Mouse (Mus musculus): ENCODE measurements around the gene Fus. TPM values are rescaled to one million over a fixed set of nuclear protein-coding genes. Genes with fewer than 3 reads are reported as not detected.
"Not testable (repeated sequence)": the region's sequence is repeated elsewhere in the genome, so short reads cannot be mapped to it uniquely, and the experiment has no call there.

The Fus gene
- polyA plus RNA-seq, 1 experiment, result 633 TPM

DNA sequence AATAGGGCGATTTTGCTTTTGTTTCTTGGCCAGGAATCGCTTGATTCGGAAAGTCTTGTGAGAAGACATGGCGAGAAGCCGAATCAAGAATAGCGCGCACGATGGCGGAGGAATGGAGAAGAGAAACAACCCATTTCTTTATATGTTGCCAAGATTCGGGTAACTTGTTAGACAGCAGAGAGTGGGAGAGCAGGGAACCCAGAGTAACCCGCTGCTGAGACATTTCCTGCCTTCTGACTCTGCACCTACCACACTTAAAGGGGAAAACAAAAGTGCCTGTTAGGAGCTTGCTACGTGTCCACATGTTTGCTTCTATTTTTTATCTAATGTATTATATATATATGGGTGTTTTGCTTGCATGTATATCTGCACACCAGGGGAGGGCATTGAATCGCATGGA is 45.9 kb downstream of the Fus start:
- TF ChIP-seq POLR2A (IDR thresholded peaks at IDR 0.05; ENCODE audit: borderline replicate concordance, extremely low read depth, insufficient read depth, insufficient read length, poor library complexity, severe bottlenecking), result no peak
- no peak for TF ChIP-seq CTCF (IDR thresholded peaks at IDR 0.05; ENCODE audit: borderline replicate concordance, extremely low read depth, insufficient read depth, insufficient read length)

DNA sequence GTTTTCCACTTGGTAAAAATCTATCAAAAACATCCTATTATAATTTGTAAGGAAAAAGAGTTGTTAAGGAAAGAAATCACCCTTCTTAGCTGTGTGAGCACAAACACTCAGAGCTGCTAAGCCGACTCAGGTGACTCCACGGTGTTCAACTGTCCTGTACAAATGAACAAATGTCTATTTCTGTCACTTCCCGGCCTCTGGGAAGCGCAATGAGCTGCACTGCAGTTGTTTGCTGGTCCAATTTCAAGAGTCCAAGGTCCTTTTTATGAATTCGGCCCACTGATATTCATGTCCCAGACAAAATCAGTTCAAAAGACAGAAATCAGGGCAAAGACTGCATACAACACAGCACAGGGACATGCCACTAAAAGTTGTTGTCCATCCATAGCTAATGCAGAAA is 48.9 kb downstream of the Fus start:
- DNase-seq (ENCODE audit: low read depth), result not testable (repeated sequence)

More for the DNA sequence above, 45.9 kb downstream of the Fus start:
- no peak for DNase-seq (ENCODE audit: low read depth)

DNA sequence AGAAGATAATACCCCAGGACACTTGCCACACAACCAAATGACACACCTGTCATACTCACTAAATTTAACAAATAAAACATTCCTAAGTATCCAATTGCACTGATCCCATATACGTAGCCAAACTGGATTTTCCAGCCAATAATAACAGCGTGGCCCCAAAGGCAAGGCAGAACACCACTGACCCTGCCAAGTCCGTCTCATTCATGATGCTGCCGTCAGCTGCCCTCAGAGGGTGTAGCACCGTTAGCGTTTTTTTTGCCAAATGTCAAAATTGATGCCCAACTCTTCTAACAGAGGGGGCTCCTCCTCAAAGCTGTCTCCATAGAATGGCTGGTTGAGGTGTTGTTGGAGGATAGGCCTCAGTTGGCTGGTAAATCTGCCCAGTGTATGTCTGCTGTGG is 49.4 kb downstream of the Fus start:
- DNase-seq (ENCODE audit: low read depth), result no peak

GRCm38 (mm10) chr7:128018275-128018674 is 51.0 kb downstream of the Fus start:
- no peak for DNase-seq (ENCODE audit: low read depth)
- no peak for TF ChIP-seq CTCF (IDR thresholded peaks at IDR 0.05; ENCODE audit: borderline replicate concordance, extremely low read depth, insufficient read depth, insufficient read length)
- no peak for TF ChIP-seq POLR2A (IDR thresholded peaks at IDR 0.05; ENCODE audit: borderline replicate concordance, extremely low read depth, insufficient read depth, insufficient read length, poor library complexity, severe bottlenecking)

More for the DNA sequence above, 49.4 kb downstream of the Fus start:
- TF ChIP-seq POLR2A (IDR thresholded peaks at IDR 0.05; ENCODE audit: borderline replicate concordance, extremely low read depth, insufficient read depth, insufficient read length, poor library complexity, severe bottlenecking), result no peak

DNA sequence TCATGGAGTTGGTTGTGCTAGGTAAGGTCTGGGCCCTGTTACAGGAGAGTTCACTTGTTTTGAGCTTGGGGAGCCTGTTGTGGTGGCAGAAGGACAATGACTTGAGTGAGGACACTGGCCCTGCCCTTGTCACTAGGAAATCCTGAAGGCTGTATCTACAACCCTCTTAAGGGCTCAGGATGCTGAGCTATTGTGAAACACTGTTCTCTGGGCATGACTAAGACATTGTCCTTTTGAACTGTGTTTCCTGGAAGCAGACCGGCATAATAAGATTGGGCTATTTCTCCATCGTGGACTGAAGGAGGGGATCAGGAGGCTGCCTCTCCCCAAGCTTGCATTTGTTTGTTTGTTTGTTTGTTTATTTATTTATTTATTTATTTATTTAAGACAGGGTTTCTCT is 51.9 kb downstream of the Fus start:
- TF ChIP-seq CTCF (IDR thresholded peaks at IDR 0.05; ENCODE audit: borderline replicate concordance, extremely low read depth, insufficient read depth, insufficient read length) (no peak), POLR2A (IDR thresholded peaks at IDR 0.05; ENCODE audit: borderline replicate concordance, extremely low read depth, insufficient read depth, insufficient read length, poor library complexity, severe bottlenecking) (no peak)
- no peak for DNase-seq (ENCODE audit: low read depth)

- TF ChIP-seq POLR2A (IDR thresholded peaks at IDR 0.05; ENCODE audit: borderline replicate concordance, extremely low read depth, insufficient read depth, insufficient read length, poor library complexity, severe bottlenecking), result no peak
- peak; percentile 43; the same call in 1 of the 2 replicates for TF ChIP-seq CTCF (IDR thresholded peaks at IDR 0.05; ENCODE audit: borderline replicate concordance, extremely low read depth, insufficient read depth, insufficient read length)
- DNase-seq (ENCODE audit: low read depth), result no peak
Observed at GRCm38 (mm10) chr7:128022974-128023373, 55.7 kb downstream of the Fus start.

- TF ChIP-seq CTCF (IDR thresholded peaks at IDR 0.05; ENCODE audit: borderline replicate concordance, extremely low read depth, insufficient read depth, insufficient read length) (no peak), POLR2A (IDR thresholded peaks at IDR 0.05; ENCODE audit: borderline replicate concordance, extremely low read depth, insufficient read depth, insufficient read length, poor library complexity, severe bottlenecking) (no peak)
- DNase-seq (ENCODE audit: low read depth), result no peak
Observed at GRCm38 (mm10) chr7:128023565-128023964, 56.3 kb downstream of the Fus start.

- TF ChIP-seq CTCF (IDR thresholded peaks at IDR 0.05; ENCODE audit: borderline replicate concordance, extremely low read depth, insufficient read depth, insufficient read length), result no peak
- TF ChIP-seq POLR2A (IDR thresholded peaks at IDR 0.05; ENCODE audit: borderline replicate concordance, extremely low read depth, insufficient read depth, insufficient read length, poor library complexity, severe bottlenecking), result no peak
- no peak for DNase-seq (ENCODE audit: low read depth)
Observed at GRCm38 (mm10) chr7:128024364-128024763, 57.1 kb downstream of the Fus start.

DNA sequence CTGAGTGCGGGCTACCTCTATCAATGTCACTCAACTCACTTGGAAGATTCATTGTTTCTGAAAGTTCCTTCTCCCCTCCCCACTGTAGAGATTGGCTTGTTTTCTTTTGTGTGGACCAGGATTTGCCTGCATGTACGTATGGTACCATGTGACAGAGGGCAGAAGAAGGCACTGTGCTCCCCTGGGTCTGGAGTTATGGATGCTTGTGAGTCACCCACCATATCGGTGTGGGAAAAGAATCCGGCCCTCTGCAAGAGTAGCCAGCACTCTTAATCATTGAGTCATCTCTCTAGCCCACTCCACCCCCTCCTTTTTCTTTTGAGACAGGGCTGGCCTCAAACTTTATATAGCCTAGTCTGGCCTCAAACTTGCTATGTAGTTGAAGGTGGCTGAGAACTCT is 57.7 kb downstream of the Fus start:
- DNase-seq (ENCODE audit: low read depth), result no peak
- TF ChIP-seq POLR2A (IDR thresholded peaks at IDR 0.05; ENCODE audit: borderline replicate concordance, extremely low read depth, insufficient read depth, insufficient read length, poor library complexity, severe bottlenecking), result no peak
- TF ChIP-seq CTCF (IDR thresholded peaks at IDR 0.05; ENCODE audit: borderline replicate concordance, extremely low read depth, insufficient read depth, insufficient read length), result no peak

DNA sequence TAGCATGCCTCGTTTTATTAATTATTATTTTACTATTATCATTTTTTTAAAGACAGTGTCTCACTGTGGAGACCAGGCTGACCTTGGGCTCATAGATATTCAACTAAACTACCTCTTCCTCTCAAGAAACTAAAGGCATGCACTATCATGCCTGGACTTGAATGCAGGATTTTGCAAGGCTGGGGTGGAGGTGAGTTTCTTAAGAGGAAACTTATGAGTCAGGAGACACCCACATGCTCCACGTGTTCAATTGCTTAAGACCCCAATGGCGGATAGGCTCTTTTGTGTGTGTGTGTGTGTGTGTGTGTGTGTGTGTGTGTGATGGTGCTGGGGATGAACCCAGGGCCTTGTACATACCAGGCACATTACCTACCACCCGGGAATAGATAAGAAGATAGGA is 58.1 kb downstream of the Fus start:
- DNase-seq (ENCODE audit: low read depth), result no peak
- TF ChIP-seq POLR2A (IDR thresholded peaks at IDR 0.05; ENCODE audit: borderline replicate concordance, extremely low read depth, insufficient read depth, insufficient read length, poor library complexity, severe bottlenecking), result no peak
- no peak for TF ChIP-seq CTCF (IDR thresholded peaks at IDR 0.05; ENCODE audit: borderline replicate concordance, extremely low read depth, insufficient read depth, insufficient read length)

DNA sequence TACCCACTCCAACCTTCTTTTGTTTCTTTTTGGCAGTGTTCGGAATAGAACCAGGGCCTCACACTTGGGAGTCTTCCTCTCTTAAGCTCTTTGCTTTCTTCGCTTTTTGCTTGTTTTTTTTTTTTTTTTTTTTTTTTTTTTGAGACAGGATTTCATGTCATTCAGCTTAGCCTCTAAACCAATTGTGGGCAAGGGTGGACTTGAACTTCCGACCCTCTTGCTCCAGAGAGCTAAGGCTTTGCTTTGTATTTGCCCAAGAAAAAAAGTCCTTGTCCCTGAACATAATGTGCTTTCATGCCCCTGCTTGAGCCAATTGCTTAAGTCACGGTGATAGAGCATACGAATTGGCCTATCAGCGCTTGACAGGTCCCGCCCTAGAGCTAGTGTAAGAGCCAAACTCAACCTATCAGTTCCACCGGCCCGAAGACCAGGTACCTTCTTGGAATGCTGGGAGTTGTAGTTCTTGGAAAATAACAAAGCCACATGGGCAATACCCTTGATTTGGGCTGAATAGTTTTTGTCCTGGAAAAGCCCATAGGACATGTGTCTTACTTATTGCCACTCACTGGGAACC is 64.2 kb downstream of the Fus start:
- peak; percentile 81 for DNase-seq (ENCODE audit: low read depth)
- TF ChIP-seq CTCF (IDR thresholded peaks at IDR 0.05; ENCODE audit: borderline replicate concordance, extremely low read depth, insufficient read depth, insufficient read length) (no peak), POLR2A (IDR thresholded peaks at IDR 0.05; ENCODE audit: borderline replicate concordance, extremely low read depth, insufficient read depth, insufficient read length, poor library complexity, severe bottlenecking) (no peak)

DNA sequence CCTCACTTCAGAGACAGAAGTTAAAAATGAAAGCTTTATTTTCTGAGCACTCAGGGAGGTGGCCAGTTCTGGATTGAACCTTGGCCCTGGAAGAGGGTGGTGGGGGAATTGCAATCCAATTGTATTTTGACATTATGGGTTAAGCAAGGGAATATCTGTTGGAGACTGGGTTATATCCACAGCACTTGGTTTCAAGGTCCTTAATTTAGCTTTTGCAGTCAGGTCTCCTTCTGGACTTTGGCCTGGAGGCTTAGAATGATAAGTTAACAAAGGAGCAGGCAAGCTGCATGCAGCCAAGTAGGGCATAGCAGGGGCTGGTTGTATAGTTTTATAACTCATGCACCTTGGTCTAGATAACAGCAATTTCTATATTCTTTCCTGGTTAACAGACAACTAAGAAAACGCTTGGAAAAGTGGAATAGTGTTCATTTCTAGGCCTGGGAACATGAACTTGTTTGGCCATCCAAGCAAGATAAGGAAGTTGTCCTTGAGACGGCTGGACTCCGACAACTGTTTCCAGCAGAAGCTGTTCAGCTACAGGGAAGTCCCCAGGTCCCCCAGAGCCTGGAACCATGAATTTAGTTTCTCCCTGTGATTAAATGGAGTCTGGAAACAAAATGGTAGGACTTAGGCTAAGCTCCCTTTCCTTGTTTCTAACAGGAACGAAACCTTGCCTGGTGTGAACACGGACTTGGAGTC is 65.2 kb downstream of the Fus start:
- TF ChIP-seq CTCF (IDR thresholded peaks at IDR 0.05; ENCODE audit: borderline replicate concordance, extremely low read depth, insufficient read depth, insufficient read length), result no peak
- TF ChIP-seq POLR2A (IDR thresholded peaks at IDR 0.05; ENCODE audit: borderline replicate concordance, extremely low read depth, insufficient read depth, insufficient read length, poor library complexity, severe bottlenecking), result no peak
- DNase-seq (ENCODE audit: low read depth), result no peak

All from brain, embryonic 14.5 days (tissue).